Mouse (Mus musculus): ENCODE measurements around the gene Zfp526. TPM values are rescaled to one million over a fixed set of nuclear protein-coding genes. Genes with fewer than 3 reads are reported as not detected.

Zfp526 gene
- polyA plus RNA-seq, 1 experiment = 8.7 TPM

DNA sequence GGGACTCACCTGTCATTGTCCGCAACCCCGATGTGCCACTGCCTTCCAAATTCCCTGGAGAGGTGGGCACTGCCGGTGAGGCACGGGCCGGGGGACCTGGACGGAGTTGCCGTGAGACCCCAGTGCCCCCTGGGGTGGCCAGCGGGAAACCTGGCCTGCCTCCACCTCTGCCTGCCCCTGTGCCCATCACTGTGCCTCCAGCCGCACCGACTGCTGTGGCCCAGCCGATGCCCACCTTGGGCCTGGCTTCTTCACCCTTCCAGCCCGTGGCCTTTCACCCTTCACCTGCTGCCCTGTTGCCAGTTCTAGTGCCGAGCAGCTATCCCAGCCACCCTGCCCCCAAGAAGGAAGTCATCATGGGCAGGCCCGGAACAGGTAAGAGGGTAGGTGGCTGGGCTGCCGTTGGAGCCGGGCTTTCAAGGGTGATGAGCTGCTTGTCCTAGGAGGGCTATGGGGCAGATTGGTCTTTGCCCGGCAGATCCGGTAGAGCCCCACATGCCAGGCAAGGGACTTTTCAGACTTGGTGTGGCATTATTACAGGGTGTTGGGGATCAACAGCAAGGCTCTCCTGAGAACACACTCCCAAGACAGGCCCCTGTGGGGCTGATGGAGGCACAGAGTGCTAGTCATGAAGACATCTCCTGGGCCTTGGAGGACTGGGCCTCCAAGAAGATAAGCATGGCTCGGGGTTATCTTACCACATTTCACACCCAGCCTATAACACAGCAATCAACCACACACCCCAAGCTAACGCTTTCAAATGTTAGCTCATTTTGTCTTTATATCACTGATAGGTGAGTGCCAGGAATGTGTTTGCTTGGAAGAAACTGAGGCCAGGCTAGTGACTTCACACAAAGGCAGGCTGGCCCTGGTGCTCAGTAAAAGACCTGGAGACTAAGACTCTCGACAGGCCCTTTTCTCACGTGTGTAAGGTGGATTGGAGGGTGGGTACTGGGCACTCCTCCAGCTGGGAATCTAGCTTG, 52.3 kb downstream of the Zfp526 start:
- peaks cover 17% of the 10 kb centered on the region for H3K36me3 ChIP-seq (ENCODE audit: control insufficient read depth, insufficient read depth, low read length)
- H3K27ac ChIP-seq (ENCODE audit: insufficient read depth, low read depth, low read length) = no peak overlapping the region
- TF ChIP-seq CTCF (IDR thresholded peaks at IDR 0.05; ENCODE audit: extremely low read depth, insufficient read length, insufficient replicate concordance, low read depth, low read length) = no peak
- TF ChIP-seq POLR2A (IDR thresholded peaks at IDR 0.05; ENCODE audit: low read depth, low read length) = no peak

DNA sequence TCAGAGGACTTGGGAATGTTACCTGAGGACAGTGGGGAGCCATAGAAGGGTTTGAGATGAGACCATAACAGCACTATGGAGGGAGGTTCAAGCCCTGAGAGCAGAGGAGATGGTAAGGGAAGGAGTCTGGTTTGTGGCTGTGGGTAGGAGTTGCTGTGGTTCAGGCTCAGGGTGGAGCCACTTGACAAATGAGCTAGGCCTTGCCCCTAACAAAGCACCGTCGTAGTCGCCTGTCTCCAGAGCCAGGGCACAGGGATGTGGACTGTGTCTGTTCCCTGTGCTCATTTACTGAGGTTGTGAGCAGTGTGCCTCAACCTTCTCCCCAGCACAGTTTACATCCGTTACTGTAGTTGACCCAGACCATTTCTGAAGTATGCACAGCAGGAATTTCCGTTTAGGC, 53.3 kb downstream of the Zfp526 start:
- no peak overlapping the region for H3K27ac ChIP-seq (ENCODE audit: insufficient read depth, low read depth, low read length)

More for the DNA sequence above, 52.3 kb downstream of the Zfp526 start:
- peaks cover 25% of the 10 kb centered on the region for H3K4me1 ChIP-seq (ENCODE audit: control insufficient read depth, insufficient read depth, insufficient read length, low read length)
- WGBS = 81% methylated on average over 22 of the region's 22 CpGs
- H3K4me3 ChIP-seq (ENCODE audit: low read depth, low read length) = no peak overlapping the region
- H3K27me3 ChIP-seq (ENCODE audit: control insufficient read depth, insufficient read depth, low read length) = no peaks in the 10 kb centered on the region

DNA sequence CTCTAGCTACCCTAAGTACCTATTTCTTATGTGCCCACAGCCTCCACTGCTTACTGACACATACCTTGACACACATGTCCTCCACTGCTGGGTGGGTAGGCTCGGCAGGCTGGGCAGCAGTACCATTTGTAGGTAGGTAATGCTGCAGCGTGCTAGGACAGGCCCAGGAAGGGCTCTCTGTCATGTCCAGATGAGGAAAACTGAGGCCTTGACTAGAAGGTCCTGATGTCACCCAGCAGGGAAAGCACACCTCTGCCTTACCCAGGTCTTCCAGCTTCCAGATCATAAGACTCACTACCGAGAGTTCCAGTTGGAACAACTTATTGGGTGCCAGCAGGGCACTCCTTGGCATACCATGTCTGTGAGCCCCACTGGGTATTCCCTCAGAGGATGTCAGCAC, 53.8 kb downstream of the Zfp526 start:
- WGBS = 88% methylated on average over 3 of the region's 3 CpGs
- H3K36me3 ChIP-seq (ENCODE audit: control insufficient read depth, insufficient read depth, low read length) = peaks cover 17% of the 10 kb centered on the region

More for the DNA sequence above, 53.3 kb downstream of the Zfp526 start:
- Histone ChIP-seq H3K27me3 (ENCODE audit: control insufficient read depth, insufficient read depth, low read length) (no peaks in the 10 kb centered on the region), H3K36me3 (ENCODE audit: control insufficient read depth, insufficient read depth, low read length) (peaks cover 17% of the 10 kb centered on the region), H3K4me1 (ENCODE audit: control insufficient read depth, insufficient read depth, insufficient read length, low read length) (peaks cover 27% of the 10 kb centered on the region), H3K4me3 (ENCODE audit: low read depth, low read length) (no peak overlapping the region)
- WGBS = 67% methylated on average over 5 of the region's 5 CpGs
- TF ChIP-seq CTCF (IDR thresholded peaks at IDR 0.05; ENCODE audit: extremely low read depth, insufficient read length, insufficient replicate concordance, low read depth, low read length) = no peak
- TF ChIP-seq POLR2A (IDR thresholded peaks at IDR 0.05; ENCODE audit: low read depth, low read length) = no peak

DNA sequence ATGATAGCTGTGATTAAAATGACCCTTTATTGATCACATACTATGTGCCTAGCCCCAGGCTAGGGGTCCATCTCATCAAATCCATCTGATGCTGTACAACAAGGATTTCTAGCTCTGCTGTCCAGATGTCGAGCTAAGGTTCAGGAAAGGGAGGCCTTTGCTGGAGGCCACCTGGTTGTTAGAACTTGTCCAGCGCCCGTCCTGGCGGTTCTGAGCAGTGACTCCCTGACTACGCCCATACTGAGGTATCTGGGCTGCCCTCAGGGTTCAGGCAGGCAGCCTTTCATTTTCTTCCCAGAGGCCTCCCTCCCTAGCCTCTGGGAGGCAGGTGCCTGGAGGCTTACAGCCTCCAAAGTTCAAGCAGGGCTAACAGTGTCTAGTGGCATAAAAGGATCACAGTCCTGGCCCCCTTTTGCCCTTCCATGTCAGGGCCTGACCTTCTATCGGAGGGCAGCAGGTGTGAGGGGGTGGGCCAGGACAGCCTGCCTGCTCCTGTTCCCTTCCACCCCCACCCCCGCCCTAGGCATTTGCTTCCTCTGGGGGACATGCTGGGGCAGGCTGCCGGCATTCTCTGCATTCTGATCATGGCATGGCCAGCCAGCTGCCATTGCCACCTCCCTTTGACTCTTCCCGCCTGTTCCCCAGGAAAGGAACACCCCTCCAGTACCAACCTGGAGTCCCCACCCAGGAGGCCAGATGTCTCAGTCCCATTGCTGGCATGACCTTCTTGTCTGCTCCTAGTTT, 54.5 kb downstream of the Zfp526 start:
- 30% methylated on average over 9 of the region's 9 CpGs for WGBS
- no peak overlapping the region for H3K4me3 ChIP-seq (ENCODE audit: low read depth, low read length)
- H3K27ac ChIP-seq (ENCODE audit: insufficient read depth, low read depth, low read length) = no peak overlapping the region

More for the DNA sequence above, 53.8 kb downstream of the Zfp526 start:
- peaks cover 27% of the 10 kb centered on the region for H3K4me1 ChIP-seq (ENCODE audit: control insufficient read depth, insufficient read depth, insufficient read length, low read length)
- H3K4me3 ChIP-seq (ENCODE audit: low read depth, low read length) = no peak overlapping the region
- H3K27me3 ChIP-seq (ENCODE audit: control insufficient read depth, insufficient read depth, low read length) = no peaks in the 10 kb centered on the region
- no peak for TF ChIP-seq POLR2A (IDR thresholded peaks at IDR 0.05; ENCODE audit: low read depth, low read length)
- TF ChIP-seq CTCF (IDR thresholded peaks at IDR 0.05; ENCODE audit: extremely low read depth, insufficient read length, insufficient replicate concordance, low read depth, low read length) = no peak
- H3K27ac ChIP-seq (ENCODE audit: insufficient read depth, low read depth, low read length) = no peak overlapping the region

More for the DNA sequence above, 54.5 kb downstream of the Zfp526 start:
- TF ChIP-seq CTCF (IDR thresholded peaks at IDR 0.05; ENCODE audit: extremely low read depth, insufficient read length, insufficient replicate concordance, low read depth, low read length) (no peak), POLR2A (IDR thresholded peaks at IDR 0.05; ENCODE audit: low read depth, low read length) (no peak)
- Histone ChIP-seq H3K36me3 (ENCODE audit: control insufficient read depth, insufficient read depth, low read length) (peaks cover 17% of the 10 kb centered on the region), H3K27me3 (ENCODE audit: control insufficient read depth, insufficient read depth, low read length) (no peaks in the 10 kb centered on the region), H3K4me1 (ENCODE audit: control insufficient read depth, insufficient read depth, insufficient read length, low read length) (peaks cover 34% of the 10 kb centered on the region)

Other genes with a start within 250 kb of the Zfp526 start
- gene Rabac1, start 248.7 kb upstream of the Zfp526 start, polyA plus RNA-seq (2012; rRNA removed) = 262 and 282 TPM in 2 replicates
- 2.9 and 3.1 TPM in 2 replicates for gene Atp1a3, start 215.5 kb upstream of the Zfp526 start, polyA plus RNA-seq (2012; rRNA removed)
- gene Grik5, start 149.1 kb upstream of the Zfp526 start, polyA plus RNA-seq (2012; rRNA removed) = 11.2 and 17.7 TPM in 2 replicates
- gene Zfp574, start 148.9 kb upstream of the Zfp526 start, polyA plus RNA-seq (2012; rRNA removed) = 17.4 and 37.9 TPM in 2 replicates
- gene Pou2f2, start 41.7 kb upstream of the Zfp526 start, polyA plus RNA-seq (2012; rRNA removed) = 2.9 and 6.9 TPM in 2 replicates
- 44.2 and 135 TPM in 2 replicates for gene Dedd2, start 810 bp upstream of the Zfp526 start, polyA plus RNA-seq (2012; rRNA removed)
- gene Gsk3a, start 16.4 kb downstream of the Zfp526 start, polyA plus RNA-seq (2012; rRNA removed) = 77.7 and 163 TPM in 2 replicates
- 15.8 and 37.1 TPM in 2 replicates for gene Erf, start 29.3 kb downstream of the Zfp526 start, polyA plus RNA-seq (2012; rRNA removed)
- gene Cic, start 46.3 kb downstream of the Zfp526 start, polyA plus RNA-seq (2012; rRNA removed) = 35.6 and 65.6 TPM in 2 replicates
- 87.2 and 184 TPM in 2 replicates for gene Pafah1b3, start 76.6 kb downstream of the Zfp526 start, polyA plus RNA-seq (2012; rRNA removed)
- gene Prr19, start 80.0 kb downstream of the Zfp526 start, polyA plus RNA-seq (2012; rRNA removed) = 0.15 TPM in 1 of 2 replicates, not detected in the other
- gene Tmem145, start 84.7 kb downstream of the Zfp526 start, polyA plus RNA-seq (2012; rRNA removed) = 0.19 and 0.35 TPM in 2 replicates
- 13.3 and 21.2 TPM in 2 replicates for gene Megf8, start 95.7 kb downstream of the Zfp526 start, polyA plus RNA-seq (2012; rRNA removed)
- 0.48 and 0.84 TPM in 2 replicates for gene Cnfn, start 148.3 kb downstream of the Zfp526 start, polyA plus RNA-seq (2012; rRNA removed)
- 56.9 and 186 TPM in 2 replicates for gene Lipe, start 177.3 kb downstream of the Zfp526 start, polyA plus RNA-seq (2012; rRNA removed)
- gene Cxcl17, start 191.5 kb downstream of the Zfp526 start, polyA plus RNA-seq (2012; rRNA removed) = 3.8 TPM in 1 of 2 replicates, not detected in the other

Data from small intestine, adult 2 months (tissue).